Comparison of ENCODE assay signal across 9 mouse cellular contexts in genomic region chr5:142841372-142842136, GRCm38 (mm10). TPM values are rescaled to one million over a fixed set of nuclear protein-coding genes. Genes with fewer than 3 reads are reported as not detected.
DNase-seq lines count a peak whose midpoint lies in the region; ATAC-seq and TF ChIP-seq lines count a peak whose summit lies in the region.
"Had no signal": no experiment of that assay in that cellular context is flagged by ENCODE, and none has a peak within 500 bp of the region (broad histone marks: within the 10 kb centered on the region; RNA-seq: fewer than 3 reads in every experiment).

No protein-coding gene starts in this region.

- no peak for DNase-seq in liver, postnatal 0 days
- DNase-seq in embryonic facial prominence, embryonic 14.5 days (ENCODE audit: low spot score): peak; percentile 59
- DNase-seq in heart, postnatal 36 days: peak; percentile 17 to 21
- peak; percentile 21 for DNase-seq in skeletal muscle tissue, adult 2 months (ENCODE audit: low read depth, low spot score)
- DNase-seq in right cerebral cortex, adult 2 months (ENCODE audit: low spot score in 2 of 2): no peak
- no peak for DNase-seq in left cerebral cortex, postnatal 14 days (ENCODE audit: low spot score in 2 of 2)
- DNase-seq in right cerebral cortex, adult 18-20 months: no peak

- no peaks in the 10 kb centered on the region for H3K4me1 ChIP-seq in liver, postnatal 0 days (ENCODE audit: insufficient read depth)
- H3K4me1 ChIP-seq in liver, embryonic 12.5 days: no peaks in the 10 kb centered on the region
- no peaks in the 10 kb centered on the region for H3K4me1 ChIP-seq in embryonic facial prominence, embryonic 14.5 days (ENCODE audit: control insufficient read depth, insufficient read depth, low read length)
- H3K4me1 ChIP-seq: megakaryocyte, embryonic 14.5 days had no signal

- TF ChIP-seq CTCF in liver, postnatal 0 days (IDR thresholded peaks at IDR 0.05; ENCODE audit: low read depth): no peak

- H3K4me2 ChIP-seq in liver, postnatal 0 days (ENCODE audit: low read depth, low read length): no peak overlapping the region
- H3K4me2 ChIP-seq in liver, embryonic 12.5 days: no peak overlapping the region
- no peak overlapping the region for H3K4me2 ChIP-seq in embryonic facial prominence, embryonic 14.5 days (ENCODE audit: low read depth, low read length)

- H3K9me3 ChIP-seq in liver, postnatal 0 days (ENCODE audit: low read length): no peaks in the 10 kb centered on the region
- H3K9me3 ChIP-seq in liver, embryonic 12.5 days (replicated peaks): no peaks in the 10 kb centered on the region
- H3K9me3 ChIP-seq in embryonic facial prominence, embryonic 14.5 days (ENCODE audit: control insufficient read depth, low read length): no peaks in the 10 kb centered on the region
- H3K9me3 ChIP-seq: megakaryocyte, embryonic 14.5 days had no signal

- H3K4me3 ChIP-seq in liver, postnatal 0 days (ENCODE audit: low read depth, low read length): no peak overlapping the region
- no peak overlapping the region for H3K4me3 ChIP-seq in liver, embryonic 12.5 days
- no peak overlapping the region for H3K4me3 ChIP-seq in embryonic facial prominence, embryonic 14.5 days (ENCODE audit: low read depth, low read length)
- H3K4me3 ChIP-seq: megakaryocyte, embryonic 14.5 days had no signal

- no peak overlapping the region for H3K27ac ChIP-seq in liver, postnatal 0 days (ENCODE audit: low read depth)
- no peak overlapping the region for H3K27ac ChIP-seq in liver, embryonic 12.5 days
- no peak overlapping the region for H3K27ac ChIP-seq in embryonic facial prominence, embryonic 14.5 days (replicated peaks; ENCODE audit: low read depth, low read length)

- intact Hi-C loops in heart, postnatal 36 days (cut with DNase I): loop anchor here (1.0 to 2.0 kb wide), 3 partner anchors 19 to 118 kb away; no protein-coding TSS in a partner anchor
- intact Hi-C loops in left cerebral cortex, postnatal 14 days (cut with DNase I): no loop called here

- WGBS in liver, postnatal 0 days (ENCODE audit: insufficient replicate concordance): 64% methylated on average over 8 of the region's 8 CpGs
- 61% methylated on average over 8 of the region's 8 CpGs for WGBS in liver, embryonic 12.5 days (ENCODE audit: insufficient replicate concordance)
- 64% methylated on average over 8 of the region's 8 CpGs for WGBS in embryonic facial prominence, embryonic 14.5 days

- H3K27me3 ChIP-seq in liver, postnatal 0 days (ENCODE audit: insufficient read depth, low read length): no peaks in the 10 kb centered on the region
- H3K27me3 ChIP-seq in liver, embryonic 12.5 days (replicated peaks): peaks cover 6% of the 10 kb centered on the region; the same call in 1 of the 2 replicates
- H3K27me3 ChIP-seq in embryonic facial prominence, embryonic 14.5 days (replicated peaks; ENCODE audit: control insufficient read depth, insufficient read depth, low read length): no peaks in the 10 kb centered on the region

- no peaks in the 10 kb centered on the region for H3K36me3 ChIP-seq in liver, postnatal 0 days (replicated peaks; ENCODE audit: insufficient read depth, low read length)
- H3K36me3 ChIP-seq in liver, embryonic 12.5 days: no peaks in the 10 kb centered on the region
- no peaks in the 10 kb centered on the region for H3K36me3 ChIP-seq in embryonic facial prominence, embryonic 14.5 days (ENCODE audit: control insufficient read depth, insufficient read depth, low read length)

- no peak for TF ChIP-seq EP300 in liver, postnatal 0 days (IDR thresholded peaks at IDR 0.05; ENCODE audit: low read depth)

- H3K9ac ChIP-seq in liver, postnatal 0 days (replicated peaks): no peak overlapping the region
- H3K9ac ChIP-seq in liver, embryonic 12.5 days: no peak overlapping the region
- H3K9ac ChIP-seq in embryonic facial prominence, embryonic 14.5 days (ENCODE audit: low read depth, low read length): no peak overlapping the region

- peak; percentile 35 for ATAC-seq in liver, postnatal 0 days
- no peak for ATAC-seq in liver, embryonic 12.5 days
- no peak for ATAC-seq in embryonic facial prominence, embryonic 14.5 days (ENCODE audit: low read depth)

RNA-seq across cellular contexts. Expression of gene Tnrc18, which starts 24.1 kb away (rescaled TPM):
- 2.9 and 4.0 TPM in 2 replicates for polyA plus RNA-seq in liver, postnatal 0 days (2015; fragmentation: Nextera tagmentation; extraction: Ambion mirVana)
- polyA plus RNA-seq in liver, embryonic 12.5 days (2016; fragmentation: Nextera tagmentation; extraction: Ambion mirVana): 8.8 and 8.9 TPM in 2 replicates
- 32.9 and 36.9 TPM in 2 replicates for polyA plus RNA-seq in embryonic facial prominence, embryonic 14.5 days (2014; fragmentation: Nextera tagmentation; extraction: Ambion mirVana)
- 10 to 100 TPM; 55.4 to 62.3 TPM for total RNA-seq in heart, postnatal 36 days (2021)
- 100 to 1,000 TPM; 136 to 162 TPM for total RNA-seq in left cerebral cortex, postnatal 14 days (2021)

RNA-seq across cellular contexts. Expression of gene Fbxl18, which starts 53.7 kb away (rescaled TPM):
- polyA plus RNA-seq in liver, postnatal 0 days (2015; fragmentation: Nextera tagmentation; extraction: Ambion mirVana): 1.8 and 3.2 TPM in 2 replicates
- 5.8 and 6.1 TPM in 2 replicates for polyA plus RNA-seq in liver, embryonic 12.5 days (2016; fragmentation: Nextera tagmentation; extraction: Ambion mirVana)
- polyA plus RNA-seq in embryonic facial prominence, embryonic 14.5 days (2014; fragmentation: Nextera tagmentation; extraction: Ambion mirVana): 9.2 and 9.4 TPM in 2 replicates
- 1 to 10 TPM; 5.3 to 6.5 TPM for total RNA-seq in heart, postnatal 36 days (2021)
- total RNA-seq in left cerebral cortex, postnatal 14 days (2021): 10 to 100 TPM; 34.2 to 34.4 TPM

Comparison
In these comparisons a context has a peak if more than half of its experiments do, and no peak if none do; other contexts are left out.
1. DNase-seq: peak in embryonic facial prominence, embryonic 14.5 days (single experiment), heart, postnatal 36 days (2 of 2) and skeletal muscle tissue, adult 2 months (single experiment); none in liver, postnatal 0 days (single experiment), right cerebral cortex, adult 2 months (0 of 2), left cerebral cortex, postnatal 14 days (0 of 2) and right cerebral cortex, adult 18-20 months (single experiment).